Mouse (Mus musculus): ENCODE measurements around the gene Tbcc.
A peak's percentile ranks its signal among the peaks of the same experiment; 100 is the strongest.
"Not testable (repeated sequence)": the region's sequence is repeated elsewhere in the genome, so short reads cannot be mapped to it uniquely, and the experiment has no call there.

The Tbcc gene

DNA sequence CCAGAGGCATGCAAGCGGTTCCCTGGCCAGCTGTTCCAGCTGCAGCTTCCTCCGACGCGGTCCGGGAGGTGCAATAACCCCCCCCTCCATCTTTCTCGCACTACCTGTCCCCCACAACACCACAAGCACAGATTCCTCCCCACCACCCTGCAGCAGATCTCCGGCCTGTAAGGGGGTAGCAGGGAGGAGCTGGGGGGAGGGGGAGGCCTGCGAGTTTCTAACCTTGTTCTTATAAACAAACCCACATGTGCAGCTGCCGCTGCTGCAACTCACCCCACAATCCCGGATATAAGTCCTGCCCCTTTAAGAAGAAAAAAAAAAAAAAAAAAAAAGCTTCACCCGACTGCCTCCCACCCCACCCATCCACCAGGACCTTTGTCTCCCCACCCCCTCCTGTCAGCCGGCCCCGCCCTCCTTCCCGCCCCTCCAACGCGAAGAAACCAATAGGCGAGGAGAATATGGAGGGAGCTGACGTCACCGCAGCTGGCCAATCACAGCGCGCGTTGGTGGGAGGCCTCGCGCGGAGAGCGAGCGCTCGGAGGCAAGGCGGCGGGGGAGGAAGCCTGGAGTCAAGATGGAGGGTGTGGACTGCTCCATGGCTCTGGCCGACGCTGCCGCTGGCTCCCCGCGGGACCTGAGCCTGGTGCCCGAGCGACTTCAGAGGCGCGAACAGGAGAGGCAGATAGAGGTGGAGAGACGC is at the start of gene Tbcc:
Gene Tbcc, plus strand, starts transcription at position 569 of the 700 bp plus-strand sequence.
- peak; percentile 95 to 96 for DNase-seq (ENCODE audit: low spot score in 2 of 2)

DNA sequence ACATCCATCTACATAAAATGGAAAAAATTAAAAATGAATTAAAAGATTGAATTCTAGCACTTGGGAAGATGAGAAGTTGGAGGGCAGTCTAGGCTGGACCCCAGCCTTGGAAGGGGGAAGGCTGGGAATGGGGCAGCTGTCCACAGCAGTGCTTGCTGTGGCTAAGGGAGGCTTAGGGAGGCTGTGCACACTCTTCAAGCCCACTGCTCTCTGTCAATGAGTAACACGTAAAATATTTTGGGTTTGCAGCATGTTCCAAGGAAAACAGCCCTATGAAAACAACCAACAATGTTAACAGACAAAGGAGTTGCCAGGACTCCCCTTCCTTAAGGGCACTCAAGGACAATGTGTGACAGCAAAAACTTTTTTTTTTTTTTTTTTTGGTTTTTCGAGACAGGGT is 47.5 kb upstream of the Tbcc start:
- no peak for DNase-seq (ENCODE audit: low spot score in 2 of 2)

DNA sequence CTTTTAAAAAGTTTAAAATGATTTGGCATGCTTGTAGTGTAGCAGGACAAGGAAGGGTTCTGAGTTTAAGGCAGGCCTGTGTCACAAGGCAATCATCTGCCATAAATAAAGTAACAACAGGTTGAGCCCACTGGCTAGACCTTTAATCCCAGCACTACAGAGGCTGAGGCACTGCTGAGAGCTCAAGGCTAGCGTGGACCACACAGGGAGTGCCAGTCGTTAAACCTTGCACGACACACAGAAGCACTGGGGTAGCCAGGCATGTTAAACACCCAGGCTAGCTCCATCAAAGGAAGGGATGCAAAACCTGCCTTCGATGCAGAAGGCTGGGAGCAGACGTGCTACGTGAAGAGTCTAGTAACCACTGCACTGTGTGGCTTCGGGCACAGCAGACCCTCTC is 46.8 kb upstream of the Tbcc start:
- no peak for DNase-seq (ENCODE audit: low spot score in 2 of 2)

GRCm38 (mm10) chr17:46844811-46845210 is 45.7 kb upstream of the Tbcc start:
- no peak for DNase-seq (ENCODE audit: low spot score in 2 of 2)

- no peak for DNase-seq (ENCODE audit: low spot score in 2 of 2)
These were observed 45.2 kb upstream of the Tbcc start for GRCm38 (mm10) chr17:46845262-46845661.

- DNase-seq (ENCODE audit: low spot score in 2 of 2) = not testable (repeated sequence)
These were observed 43.9 kb upstream of the Tbcc start for GRCm38 (mm10) chr17:46846573-46846972.

GRCm38 (mm10) chr17:46847206-46847605 is 43.3 kb upstream of the Tbcc start:
- DNase-seq (ENCODE audit: low spot score in 2 of 2) = no peak

GRCm38 (mm10) chr17:46852725-46853124 is 37.8 kb upstream of the Tbcc start:
- DNase-seq (ENCODE audit: low spot score in 2 of 2) = no peak

GRCm38 (mm10) chr17:46853281-46853680 is 37.2 kb upstream of the Tbcc start:
- DNase-seq (ENCODE audit: low spot score in 2 of 2) = peak in 1 of 2 experiments; percentile 48

DNA sequence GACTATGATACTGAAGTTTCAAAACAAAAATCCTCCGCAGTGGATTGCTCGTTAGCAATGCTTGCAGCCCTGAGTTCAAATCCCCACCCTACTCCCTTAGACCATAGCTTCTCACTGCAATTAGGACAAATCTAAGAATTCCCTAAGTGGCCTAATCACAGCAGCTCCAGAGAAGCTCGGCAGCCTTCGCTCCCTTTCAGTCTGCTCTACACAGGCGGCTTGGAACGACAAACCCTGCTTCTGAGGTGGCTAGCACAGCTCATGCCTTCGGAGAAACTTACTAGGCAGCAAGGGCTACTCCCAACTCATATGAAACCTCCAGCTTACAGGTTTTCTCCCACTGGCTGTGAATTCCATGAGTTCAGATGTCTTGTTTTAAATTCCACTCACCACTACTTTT is 36.4 kb upstream of the Tbcc start:
- DNase-seq (ENCODE audit: low spot score in 2 of 2) = no peak

GRCm38 (mm10) chr17:46854640-46855110 is 35.8 kb upstream of the Tbcc start:
- no peak for DNase-seq (ENCODE audit: low spot score in 2 of 2)

DNA sequence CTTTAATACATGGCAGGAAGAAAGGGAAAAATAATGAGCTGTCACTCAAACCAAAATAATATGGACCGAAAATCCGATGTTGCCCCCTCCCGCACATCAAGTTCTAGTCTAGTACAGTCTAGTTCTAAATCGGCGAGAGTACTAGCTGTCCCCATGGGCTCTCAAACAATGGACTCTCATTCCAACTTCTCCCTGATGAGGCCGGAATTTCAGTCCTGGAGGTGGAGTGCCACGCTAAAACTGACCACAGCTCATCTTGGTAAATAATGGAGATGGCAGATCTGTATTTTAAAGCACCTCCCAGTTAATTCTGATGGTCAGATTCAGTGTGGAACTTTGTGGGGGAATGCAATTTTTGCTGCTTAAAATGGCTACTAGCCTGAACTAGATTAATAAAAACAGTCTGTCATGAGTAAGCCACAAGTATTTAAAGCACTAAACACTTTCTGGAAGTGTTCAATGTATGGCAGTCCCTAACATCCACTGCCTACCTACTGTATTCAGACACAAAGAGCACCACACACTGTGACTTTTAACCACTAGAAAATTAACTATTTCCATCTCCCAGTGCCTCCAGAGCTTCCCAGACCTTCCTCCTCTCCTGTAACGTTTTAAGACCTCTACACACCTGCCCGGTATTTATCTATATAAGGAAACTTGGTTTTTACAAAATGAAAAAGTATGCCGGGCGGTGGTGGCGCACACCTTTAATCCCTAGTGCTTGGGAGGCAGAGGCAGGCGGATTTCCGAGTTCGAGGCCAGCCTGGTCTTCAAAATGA is 35.0 kb upstream of the Tbcc start:
- DNase-seq (ENCODE audit: low spot score in 2 of 2) = no peak

DNA sequence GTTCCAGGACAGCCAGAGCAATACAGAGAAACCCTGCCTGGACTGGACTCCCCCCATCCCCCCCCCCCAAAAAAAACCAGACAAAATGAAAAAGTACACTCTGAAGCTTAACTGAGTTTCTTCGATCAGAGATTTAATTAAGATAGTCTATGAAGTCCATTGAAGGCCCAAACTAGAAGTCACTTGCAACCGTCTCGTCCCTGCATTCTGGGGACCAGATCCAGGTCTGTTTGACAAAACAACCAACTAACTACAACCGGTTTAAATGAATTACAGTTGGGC is 34.4 kb upstream of the Tbcc start:
- DNase-seq (ENCODE audit: low spot score in 2 of 2) = no peak

- DNase-seq (ENCODE audit: low spot score in 2 of 2) = peak in 1 of 2 experiments; percentile 63
These were observed 33.8 kb upstream of the Tbcc start for GRCm38 (mm10) chr17:46856471-46857360.

DNA sequence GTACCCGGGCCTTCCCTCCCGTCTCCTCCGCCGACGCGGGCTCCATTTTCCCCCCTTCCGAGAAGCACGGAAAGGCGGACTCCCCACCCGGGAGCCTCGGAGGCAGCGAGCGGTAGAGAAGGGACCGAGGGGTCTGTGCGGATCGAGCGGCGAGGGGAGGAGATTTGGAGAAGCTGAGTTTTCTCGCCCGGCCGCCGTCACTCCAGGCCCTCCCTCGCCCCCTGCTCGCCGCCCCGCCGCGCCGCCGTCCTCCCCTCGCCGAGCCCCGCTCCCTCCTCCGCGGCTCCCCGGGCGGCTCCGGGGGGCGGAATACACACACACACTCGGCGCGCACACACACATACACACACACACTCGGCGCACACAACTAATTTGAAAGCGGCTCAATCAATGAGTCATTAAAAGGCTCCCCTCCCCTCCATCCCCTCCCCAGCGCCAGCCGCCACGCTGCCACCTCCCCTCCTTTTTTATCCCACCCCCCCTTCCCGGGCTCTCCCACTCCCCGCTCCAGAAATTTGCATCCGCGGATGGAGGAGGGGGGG is 33.1 kb upstream of the Tbcc start:
- peak; percentile 64 to 70 for DNase-seq (ENCODE audit: low spot score in 2 of 2)

GRCm38 (mm10) chr17:46857903-46858748 is 32.4 kb upstream of the Tbcc start, which contains the start of gene Bicral:
TSS of gene Bicral (minus strand) at chr17:46858482.
- peak; percentile 41 to 57 for DNase-seq (ENCODE audit: low spot score in 2 of 2)

DNA sequence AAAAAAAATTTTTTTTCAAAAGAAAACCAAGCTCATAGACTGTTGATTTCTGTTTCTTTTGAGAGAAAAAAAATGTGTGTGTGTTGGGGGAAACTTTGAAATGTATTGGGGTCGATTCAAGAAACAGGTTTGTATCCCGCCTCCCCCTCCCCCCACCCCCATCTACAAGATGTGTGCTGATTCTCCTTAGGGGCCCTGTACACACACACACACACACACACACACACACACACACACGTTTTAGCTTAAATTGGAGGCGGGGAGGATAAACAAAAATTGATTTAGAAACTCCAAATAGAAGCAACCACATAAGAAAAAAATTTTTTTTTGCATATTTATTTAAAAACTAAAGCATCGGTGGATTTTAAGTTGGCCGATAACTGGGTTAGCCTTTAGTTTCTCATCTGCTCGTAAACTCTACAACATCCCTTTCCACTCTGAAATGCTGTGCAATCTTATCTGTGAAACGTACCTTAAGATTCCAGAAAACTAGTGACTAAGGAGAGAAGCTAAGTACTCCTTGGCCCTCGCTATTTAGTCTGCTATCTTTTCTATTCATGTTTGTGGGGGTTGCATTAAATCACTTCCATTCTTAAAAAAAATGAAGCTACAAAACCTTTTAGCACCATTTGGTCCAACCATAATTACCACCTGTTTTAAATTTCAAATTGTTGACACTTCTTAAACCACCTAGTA is 31.6 kb upstream of the Tbcc start:
- no peak for DNase-seq (ENCODE audit: low spot score in 2 of 2)

DNA sequence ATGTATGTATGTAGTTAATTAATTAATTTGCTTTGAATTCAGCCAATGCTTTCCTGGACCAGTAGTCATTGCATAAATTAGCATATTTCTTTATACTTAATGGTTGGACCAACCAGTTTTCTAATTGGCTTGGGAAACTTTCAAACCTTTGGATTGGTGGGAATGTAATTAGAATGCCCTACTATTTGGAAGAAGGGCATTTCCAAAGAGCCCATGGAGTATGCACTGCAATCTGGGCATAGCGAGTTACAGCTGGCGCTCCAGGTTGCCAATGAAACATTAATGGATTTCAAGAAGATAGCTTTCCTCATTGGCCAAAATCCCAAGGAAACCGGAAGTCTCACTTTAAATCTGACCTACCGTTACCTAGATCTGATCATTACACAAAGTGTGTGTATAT is 30.4 kb upstream of the Tbcc start:
- DNase-seq (ENCODE audit: low spot score in 2 of 2) = no peak

GRCm38 (mm10) chr17:46864566-46865195 is 25.8 kb upstream of the Tbcc start:
- no peak for DNase-seq (ENCODE audit: low spot score in 2 of 2)

DNA sequence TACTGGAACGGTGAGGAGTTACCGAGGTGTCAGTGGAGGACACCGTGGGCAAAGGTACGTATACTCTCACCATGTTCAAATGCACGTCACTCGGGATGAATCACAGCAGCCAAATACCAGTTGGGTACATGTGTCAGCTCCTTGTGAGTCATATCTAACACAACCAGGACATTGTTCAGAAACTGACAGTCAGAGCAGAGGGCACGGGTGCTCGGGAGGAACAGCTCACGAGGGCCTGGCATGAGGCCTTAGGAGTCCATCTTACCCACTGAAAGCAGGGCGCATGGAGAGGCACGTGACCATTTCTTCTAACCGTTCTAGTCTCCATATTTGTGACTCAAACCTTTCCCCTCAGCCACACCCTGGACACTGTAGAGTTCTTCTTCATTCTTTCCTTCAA is 23.6 kb upstream of the Tbcc start:
- DNase-seq (ENCODE audit: low spot score in 2 of 2) = no peak
